Mouse (Mus musculus) T-helper 2 cell (primary cell): ENCODE data around the gene a.
"Not testable (repeated sequence)": the region's sequence is repeated elsewhere in the genome, so short reads cannot be mapped to it uniquely, and the experiment has no call there.

Experiments
- in situ Hi-C: fragments of 300-600 bp; cut with MboI, MseI; formaldehyde crosslinking; loops from one replicate; pipeline ENCODE4 v1.15.1; 2025; ENCODE audit warnings: high pct_unique_total_duplicates

The a gene

DNA sequence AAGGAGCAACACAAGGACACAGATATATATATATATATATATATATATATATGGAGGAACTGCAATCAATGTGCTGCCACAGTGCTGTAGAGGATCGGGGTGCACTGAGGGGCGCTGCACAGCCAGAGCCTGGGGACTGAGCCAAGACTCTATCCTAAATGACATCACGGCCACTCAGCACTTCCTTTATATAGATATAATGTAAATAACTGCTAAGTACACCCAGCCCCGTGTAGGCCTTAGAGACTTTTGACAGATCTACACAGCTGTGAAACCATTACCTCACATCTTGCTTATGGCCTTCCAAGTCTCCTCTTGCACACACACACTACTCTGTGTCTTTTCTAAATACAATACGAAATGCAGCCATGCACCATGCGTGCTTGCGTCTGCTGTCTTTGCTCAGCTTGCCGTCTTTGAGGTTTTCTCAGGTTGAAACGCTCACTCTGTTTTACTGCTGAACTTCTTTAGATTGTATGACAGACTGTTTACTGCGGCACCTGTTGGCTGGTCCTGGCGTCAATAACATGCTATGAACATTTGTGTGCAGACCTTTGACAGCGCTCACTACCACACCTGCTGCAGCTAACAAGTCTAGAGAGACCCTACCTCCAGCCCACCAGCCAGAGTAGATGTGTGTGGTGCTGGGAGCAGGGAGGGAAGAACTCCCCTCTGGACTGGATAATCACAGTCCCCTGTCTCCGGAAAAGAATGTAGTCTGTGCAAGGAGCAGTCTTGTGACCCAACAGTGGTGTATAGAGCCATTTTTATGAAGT, 126.9 kb downstream of the a start:
- in situ Hi-C loops, result no loop called here

GRCm38 (mm10) chr2:154920896-154921295, 129.7 kb downstream of the a start:
- in situ Hi-C loops, result no loop called here

DNA sequence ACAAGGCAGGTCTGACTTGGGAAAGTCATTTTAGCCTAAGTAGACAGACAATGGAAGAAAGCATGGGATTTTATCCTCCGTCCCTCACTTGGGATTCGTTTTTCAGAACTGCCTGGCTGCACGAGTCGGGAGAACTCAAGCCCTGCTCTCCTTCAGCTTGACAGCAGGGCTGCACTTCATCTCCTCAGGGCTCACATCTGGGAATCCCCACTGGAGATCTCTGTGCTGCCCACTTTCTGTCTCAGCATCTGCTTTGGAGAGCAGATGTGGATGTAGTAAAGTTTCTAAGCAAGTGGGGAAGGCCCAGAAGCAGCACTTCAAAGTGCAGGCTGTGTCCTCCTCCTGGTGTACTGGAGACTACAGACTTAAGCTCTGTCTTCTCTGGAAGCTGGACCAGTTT, 130.9 kb downstream of the a start:
- in situ Hi-C loops, result not testable (repeated sequence)

- in situ Hi-C loops, result no loop called here
Measured at GRCm38 (mm10) chr2:154925411-154926031, 134.3 kb downstream of the a start.

DNA sequence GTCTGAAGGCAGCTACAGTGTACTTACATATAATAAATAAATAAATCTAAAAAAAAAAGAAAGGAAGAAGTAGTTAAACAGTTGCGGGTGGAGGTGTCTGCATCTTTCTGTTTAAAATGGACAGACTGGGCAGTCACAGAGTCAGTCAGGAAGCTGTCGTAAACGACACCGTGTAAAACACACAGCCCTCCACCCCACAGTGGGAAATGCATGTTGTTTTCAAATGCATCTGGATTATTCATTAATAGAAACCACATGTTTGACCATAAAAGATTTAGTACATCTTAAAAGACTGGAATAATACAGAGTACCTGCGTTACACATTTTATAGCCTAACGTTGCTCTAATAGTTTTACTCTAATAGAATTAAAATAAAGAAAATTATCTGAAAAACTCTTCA, 135.6 kb downstream of the a start:
- in situ Hi-C loops, result no loop called here

DNA sequence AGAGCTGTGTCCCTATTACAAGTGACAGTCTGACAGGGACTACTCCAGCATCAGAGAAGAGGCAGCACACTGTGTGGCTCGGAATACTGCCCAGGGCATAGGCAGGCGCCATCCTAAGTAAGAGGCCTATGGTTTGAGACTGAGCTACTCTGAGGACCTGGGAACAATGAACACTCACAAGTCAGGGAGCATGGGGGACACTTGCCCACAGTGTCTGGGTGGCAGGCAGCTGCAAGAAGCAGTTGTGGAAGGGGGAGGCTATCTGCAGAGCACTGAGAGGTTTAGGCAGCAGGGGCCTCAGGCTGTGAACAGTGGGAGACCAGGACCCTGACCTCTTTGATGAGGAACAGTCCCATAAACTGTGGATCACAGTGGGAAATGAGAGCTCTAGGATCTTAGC, 137.1 kb downstream of the a start:
- in situ Hi-C loops, result no loop called here

- in situ Hi-C loops, result no loop called here
Measured at GRCm38 (mm10) chr2:154933884-154934283, 142.7 kb downstream of the a start.

- in situ Hi-C loops, result no loop called here
Measured at GRCm38 (mm10) chr2:154936106-154936505, 144.9 kb downstream of the a start.

- in situ Hi-C loops, result no loop called here
Measured at GRCm38 (mm10) chr2:154936536-154937155, 145.4 kb downstream of the a start.

GRCm38 (mm10) chr2:154937547-154938390, 146.6 kb downstream of the a start:
- in situ Hi-C loops, result no loop called here

- in situ Hi-C loops, result no loop called here
Measured at GRCm38 (mm10) chr2:154941952-154942351, 150.8 kb downstream of the a start.

- in situ Hi-C loops, result no loop called here
Measured at GRCm38 (mm10) chr2:154942546-154942945, 151.3 kb downstream of the a start.

DNA sequence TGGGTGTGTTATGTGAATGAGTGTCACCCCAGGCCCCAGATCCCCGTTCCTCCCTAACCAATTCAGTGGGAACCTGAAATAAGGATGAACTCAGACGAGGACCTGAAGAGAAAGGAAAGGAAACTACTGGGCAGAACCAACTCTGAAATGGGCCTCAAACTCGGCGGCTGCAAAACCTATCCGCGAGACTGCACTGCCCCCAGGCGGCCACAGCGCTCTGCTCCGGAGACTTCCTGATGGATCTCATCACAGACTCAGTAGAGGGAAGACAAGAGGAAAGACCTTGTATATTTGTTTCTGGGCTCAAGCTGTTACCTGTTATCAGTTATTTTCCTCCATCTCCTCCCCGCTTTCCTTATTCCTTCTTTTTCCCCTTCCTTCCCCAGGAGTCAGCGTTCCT, 151.9 kb downstream of the a start:
- in situ Hi-C loops, result no loop called here

DNA sequence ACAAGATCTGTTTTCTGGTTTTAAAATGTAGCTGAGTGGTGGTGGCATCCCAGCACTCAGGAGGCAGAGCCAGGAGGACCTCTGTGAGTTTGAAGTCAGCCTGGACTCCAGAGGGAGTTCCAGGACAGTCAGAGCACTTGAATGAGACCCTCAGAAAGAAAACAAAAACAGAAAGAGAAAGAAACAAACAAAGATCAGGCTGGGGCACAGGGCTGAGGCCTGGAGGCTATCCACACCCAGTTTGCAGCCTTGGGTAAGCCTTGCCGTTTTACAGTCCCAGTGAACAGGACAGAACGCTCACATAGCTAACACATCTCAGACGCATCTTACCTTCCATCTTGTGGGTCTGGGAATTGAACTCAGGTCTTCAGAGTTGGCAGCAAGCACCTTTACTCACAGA, 155.7 kb downstream of the a start:
- in situ Hi-C loops, result no loop called here

DNA sequence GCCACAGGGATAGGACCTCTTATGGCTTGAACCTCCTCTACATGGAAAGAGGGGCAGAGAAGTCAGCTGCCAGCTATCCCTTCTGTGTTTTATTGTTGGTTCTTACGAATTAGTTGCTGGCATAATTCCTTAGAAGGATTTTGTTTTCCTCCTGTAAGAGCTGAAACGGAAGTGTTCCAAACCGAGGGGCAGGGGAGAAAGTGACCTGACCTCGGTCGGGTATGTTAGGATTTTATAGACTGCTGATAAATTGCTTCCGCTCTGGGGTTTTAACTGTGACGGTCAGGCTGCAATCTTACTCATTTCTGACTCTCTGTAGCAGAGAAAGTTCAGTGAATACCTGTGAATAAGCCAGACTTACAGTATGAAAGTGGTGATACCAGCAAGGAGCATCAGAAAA, 158.2 kb downstream of the a start:
- in situ Hi-C loops, result no loop called here

- in situ Hi-C loops, result no loop called here
Measured at GRCm38 (mm10) chr2:154949877-154950276, 158.7 kb downstream of the a start.

DNA sequence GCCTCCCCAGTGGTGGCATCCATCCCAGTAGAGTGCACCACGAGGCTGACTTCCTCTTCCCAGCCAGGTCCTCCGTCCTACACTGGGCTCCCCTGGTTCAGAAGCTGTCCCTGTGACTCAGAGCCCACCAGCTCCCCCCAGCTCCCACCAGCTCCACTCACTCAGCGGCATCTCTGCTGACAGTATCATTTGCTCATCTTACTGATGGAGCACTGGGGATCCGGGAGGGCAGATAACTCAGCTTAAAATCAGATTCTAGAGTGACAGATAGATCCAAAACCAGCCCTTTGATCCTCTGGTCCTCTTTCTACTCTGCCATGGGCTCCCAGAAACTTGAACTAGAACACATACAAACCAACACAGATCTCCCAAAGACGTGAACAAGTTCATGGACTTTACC, 159.4 kb downstream of the a start:
- in situ Hi-C loops, result no loop called here

- in situ Hi-C loops, result no loop called here
Measured at GRCm38 (mm10) chr2:154959486-154959885, 168.3 kb downstream of the a start.

GRCm38 (mm10) chr2:154959909-154960308, 168.7 kb downstream of the a start:
- in situ Hi-C loops, result no loop called here

DNA sequence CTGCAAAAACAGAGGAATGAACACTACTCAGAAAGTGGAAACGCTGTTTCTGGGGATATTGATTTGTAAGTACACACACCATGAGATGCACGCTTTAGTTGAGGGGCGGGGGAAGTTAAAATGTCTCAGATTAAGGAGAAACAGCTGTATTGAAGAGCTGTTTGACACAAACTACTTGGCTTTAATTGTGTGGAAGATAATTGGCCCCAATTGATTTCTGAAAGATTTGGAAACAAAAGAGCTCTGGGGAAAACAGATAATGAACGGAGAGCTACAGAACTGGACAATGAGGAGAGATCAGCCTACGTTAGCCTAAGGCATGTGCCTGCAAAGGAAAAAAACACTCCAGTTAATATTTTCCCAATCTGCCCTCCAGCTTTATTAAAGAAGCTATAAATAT, 172.0 kb downstream of the a start:
- in situ Hi-C loops, result no loop called here

- in situ Hi-C loops, result not testable (repeated sequence)
Measured at GRCm38 (mm10) chr2:154969740-154970397, 178.7 kb downstream of the a start.
